Mouse (Mus musculus) kidney, postnatal 0 days (tissue): ENCODE measurements around the gene Dolpp1. TPM values are rescaled to one million over a fixed set of nuclear protein-coding genes. Genes with fewer than 3 reads are reported as not detected.

Source experiments
- ATAC-seq: fragments of 200-750 bp; cut with Nextera tagmentation; replicated peaks from 2 replicates; pipeline ENCODE4 v1.8.0; 2017; ENCODE audit warnings: low read depth, moderate number of reproducible peaks, moderate TSS enrichment, moderate library complexity; ENCODE audit not compliant: low FRiP score
- DNase-seq: peaks from one replicate; pipeline ENCODE4 v3.0.0-alpha.2; 2016; ENCODE audit warnings: low spot score
- H3K27ac ChIP-seq: fragments of 300-500 bp; sonication (generic); 2 replicates; pipeline ENCODE4 v1.5.1; 2014; ENCODE audit warnings: mild to moderate bottlenecking
- H3K27me3 ChIP-seq: fragments of 300-500 bp; sonication (generic); 2 replicates; pipeline ENCODE4 v1.6.1; 2014; ENCODE audit warnings: low read length, mixed read lengths; ENCODE audit not compliant: insufficient read depth
- H3K36me3 ChIP-seq: fragments of 300-500 bp; sonication (generic); 2 replicates; pipeline ENCODE4 v1.6.1; 2014; ENCODE audit warnings: low read length, mixed read lengths; ENCODE audit not compliant: insufficient read depth
- H3K4me1 ChIP-seq: fragments of 300-500 bp; sonication (generic); replicated peaks from 2 replicates; pipeline ENCODE4 v1.6.1; 2014; ENCODE audit warnings: antibody characterized with exemption, low read length, mixed read lengths; ENCODE audit not compliant: insufficient read depth
- H3K4me2 ChIP-seq: fragments of 300-500 bp; sonication (generic); 2 replicates; pipeline ENCODE4 v1.6.1; 2014; ENCODE audit warnings: mild to moderate bottlenecking, low read length, moderate library complexity, mixed read lengths
- H3K4me3 ChIP-seq: fragments of 300-500 bp; sonication (generic); replicated peaks from 2 replicates; pipeline ENCODE4 v1.5.1; 2014; ENCODE audit warnings: low read depth, low read length
- H3K9ac ChIP-seq: fragments of 300-500 bp; sonication (generic); 2 replicates; pipeline ENCODE4 v1.6.1; 2014; ENCODE audit warnings: low read depth, low read length
- H3K9me3 ChIP-seq: fragments of 300-500 bp; sonication (generic); replicated peaks from 2 replicates; pipeline ENCODE4 v1.6.1; 2016; ENCODE audit warnings: low read length, inconsistent platforms, mixed read lengths
- CTCF ChIP-seq: IDR thresholded peaks from 2 replicates; pipeline ENCODE4 v1.5.1; 2016; ENCODE audit warnings: antibody characterized with exemption, low read depth, mild to moderate bottlenecking, moderate library complexity
- WGBS: fragments of 180-500 bp; shearing (Covaris S2); extraction: QIAGEN DNeasy Blood & Tissue Kit; methylation state at CpG from one replicate; pipeline ENCODE4 v1.1.7; 2014; 5-methylcytosine and 5-hydroxymethylcytosine counted together
- polyA plus RNA-seq: library from polyadenylated mRNA; unstranded; fragments of >200 nt; fragmentation: Nextera tagmentation; extraction: Ambion mirVana; gene quantifications from 2 replicates; pipeline ENCODE4 v1.2.1, GENCODE M21; 2015

Gene Dolpp1
- polyA plus RNA-seq, 1 experiment from 2014 or later = 23.4 TPM

DNA sequence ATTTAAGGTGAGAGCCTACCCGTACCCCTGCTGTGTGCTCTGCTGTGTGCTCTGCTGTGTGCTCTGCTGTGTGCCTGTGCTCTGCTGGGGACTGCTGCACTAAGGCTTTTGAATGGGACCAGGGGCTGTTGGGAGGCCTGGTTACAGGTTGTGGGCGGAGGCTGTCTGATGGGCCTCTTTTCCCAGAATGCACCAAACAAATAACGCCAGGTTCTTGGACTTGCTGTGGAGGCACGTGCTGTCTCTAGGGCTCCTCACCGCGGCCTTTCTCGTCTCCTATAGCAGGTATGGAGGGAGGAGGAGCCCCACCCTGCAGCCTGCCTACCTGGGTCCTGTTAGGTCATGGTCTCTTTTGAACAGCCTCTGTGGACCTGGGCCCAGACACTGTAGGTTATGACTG is 4.2 kb downstream of the Dolpp1 start:
- no peak for TF ChIP-seq CTCF
- DNase-seq = no peak
- no peaks in the 10 kb centered on the region for H3K9me3 ChIP-seq
- H3K4me3 ChIP-seq = no peak overlapping the region
- WGBS = 88% methylated on average over 7 of the region's 7 CpGs
- no peak for ATAC-seq
- no peaks in the 10 kb centered on the region for H3K27me3 ChIP-seq
- H3K27ac ChIP-seq = no peak overlapping the region
- peaks cover 31% of the 10 kb centered on the region for H3K36me3 ChIP-seq
- no peak overlapping the region for H3K4me2 ChIP-seq
- no peaks in the 10 kb centered on the region; the same call in 1 of the 2 replicates for H3K4me1 ChIP-seq
- no peak overlapping the region for H3K9ac ChIP-seq

DNA sequence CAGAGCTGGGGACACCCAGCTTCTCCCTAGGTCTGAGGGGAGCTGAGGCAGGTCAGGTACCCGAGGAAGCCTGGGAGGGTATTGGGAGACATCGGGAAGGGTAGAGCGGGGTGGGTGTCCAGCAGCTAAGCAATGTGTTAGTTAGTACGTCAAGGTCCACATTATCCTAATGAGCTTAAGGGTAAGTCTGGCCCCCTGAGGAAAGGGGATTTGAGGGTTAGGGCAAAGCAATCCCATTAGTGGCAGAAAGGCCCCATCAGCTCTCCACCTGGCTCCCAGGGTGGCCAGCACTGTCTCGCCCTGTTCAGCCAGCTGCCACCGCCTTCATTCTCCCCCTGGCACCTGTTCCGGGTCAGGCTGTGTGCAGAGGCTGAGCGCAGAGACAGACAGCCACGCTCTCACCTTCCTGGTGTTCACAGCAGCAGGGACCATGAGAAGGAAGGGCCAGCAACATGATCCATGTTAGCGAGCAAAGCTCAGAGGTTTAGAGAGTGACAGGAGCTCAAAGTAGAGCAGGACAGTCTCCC is 6.0 kb downstream of the Dolpp1 start:
- peaks cover 38% of the 10 kb centered on the region for H3K36me3 ChIP-seq
- TF ChIP-seq CTCF = no peak
- no peak for ATAC-seq

DNA sequence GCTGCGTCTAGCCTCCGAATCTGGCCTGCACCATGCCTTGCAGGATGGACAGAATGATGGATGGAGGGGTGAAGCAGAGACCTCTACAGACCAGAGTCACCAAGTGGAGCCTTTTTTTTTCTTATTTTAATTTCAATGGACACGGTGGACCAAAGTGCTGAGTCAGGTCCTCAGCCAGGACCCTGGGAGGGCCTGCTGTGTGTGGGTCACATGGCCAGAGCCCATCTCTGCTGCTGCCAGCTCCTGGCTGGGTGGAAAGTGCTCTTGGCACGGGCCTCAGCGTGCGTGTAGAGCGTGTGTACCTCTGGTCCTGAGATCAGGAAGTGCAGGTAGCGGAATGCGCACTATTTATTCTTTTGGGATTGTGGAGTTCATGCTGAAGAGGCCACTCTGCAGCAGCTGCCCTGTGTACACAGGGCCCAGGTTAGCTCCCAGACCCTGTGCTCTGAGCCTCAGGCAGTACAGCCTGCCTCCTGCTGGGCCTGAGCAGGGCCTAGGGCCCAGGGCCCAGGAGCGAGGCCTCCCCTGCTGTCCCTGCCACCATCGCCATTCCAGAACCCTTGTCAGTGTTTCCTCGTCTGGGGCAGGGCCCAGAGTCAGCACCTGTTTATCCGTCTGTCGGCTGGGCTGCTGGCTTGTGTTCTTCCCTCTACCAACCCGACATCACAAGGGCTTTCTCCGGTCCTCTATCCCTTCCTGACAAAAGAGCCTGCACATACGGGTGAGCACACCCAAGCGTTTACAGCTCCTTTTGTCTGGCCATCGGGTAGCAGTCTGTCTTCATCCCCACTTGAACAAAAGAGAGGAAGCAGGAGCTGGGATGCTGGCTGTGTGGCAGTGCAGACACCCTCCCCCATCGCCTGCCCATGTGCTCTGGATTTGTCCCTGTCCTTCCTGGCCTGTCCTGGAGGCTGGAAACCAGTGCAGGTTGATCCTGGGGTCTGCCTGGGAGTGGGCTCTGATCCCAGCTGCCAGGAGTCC is 7.4 kb downstream of the Dolpp1 start:
- Histone ChIP-seq H3K9me3 (no peaks in the 10 kb centered on the region), H3K4me2 (no peak overlapping the region), H3K27me3 (no peaks in the 10 kb centered on the region), H3K4me3 (no peak overlapping the region), H3K9ac (no peak overlapping the region), H3K27ac (no peak overlapping the region), H3K4me1 (no peaks in the 10 kb centered on the region), H3K36me3 (peaks cover 45% of the 10 kb centered on the region)
- DNase-seq (no peak), ATAC-seq (no peak)
- 56% methylated on average over 20 of the region's 20 CpGs for WGBS
- no peak for TF ChIP-seq CTCF

More for the DNA sequence above, 6.0 kb downstream of the Dolpp1 start:
- Histone ChIP-seq H3K4me3 (no peak overlapping the region), H3K4me1 (no peaks in the 10 kb centered on the region; the same call in 1 of the 2 replicates), H3K27me3 (no peaks in the 10 kb centered on the region), H3K9me3 (no peaks in the 10 kb centered on the region), H3K9ac (no peak overlapping the region), H3K27ac (no peak overlapping the region), H3K4me2 (no peak overlapping the region)
- 87% methylated on average over 10 of the region's 10 CpGs for WGBS
- no peak for DNase-seq

- Histone ChIP-seq H3K9me3 (no peaks in the 10 kb centered on the region), H3K4me2 (no peak overlapping the region), H3K4me1 (no peaks in the 10 kb centered on the region), H3K27ac (no peak overlapping the region), H3K9ac (no peak overlapping the region), H3K36me3 (peaks cover 54% of the 10 kb centered on the region), H3K27me3 (no peaks in the 10 kb centered on the region), H3K4me3 (no peak overlapping the region)
- WGBS = 92% methylated on average over 1 of the region's 1 CpGs
- ATAC-seq (no peak), DNase-seq (no peak)
- TF ChIP-seq CTCF = no peak
Measured at GRCm38 (mm10) chr2:30401581-30401980, 9.5 kb downstream of the Dolpp1 start.

- Histone ChIP-seq H3K36me3 (peaks cover 53% of the 10 kb centered on the region), H3K4me3 (no peak overlapping the region), H3K27me3 (no peaks in the 10 kb centered on the region), H3K9ac (no peak overlapping the region), H3K9me3 (no peaks in the 10 kb centered on the region), H3K4me2 (no peak overlapping the region), H3K4me1 (no peaks in the 10 kb centered on the region), H3K27ac (no peak overlapping the region)
- 94% methylated on average over 9 of the region's 9 CpGs for WGBS
- ATAC-seq (no peak), DNase-seq (no peak)
- no peak for TF ChIP-seq CTCF
Measured at GRCm38 (mm10) chr2:30402351-30402826, 10.3 kb downstream of the Dolpp1 start.

DNA sequence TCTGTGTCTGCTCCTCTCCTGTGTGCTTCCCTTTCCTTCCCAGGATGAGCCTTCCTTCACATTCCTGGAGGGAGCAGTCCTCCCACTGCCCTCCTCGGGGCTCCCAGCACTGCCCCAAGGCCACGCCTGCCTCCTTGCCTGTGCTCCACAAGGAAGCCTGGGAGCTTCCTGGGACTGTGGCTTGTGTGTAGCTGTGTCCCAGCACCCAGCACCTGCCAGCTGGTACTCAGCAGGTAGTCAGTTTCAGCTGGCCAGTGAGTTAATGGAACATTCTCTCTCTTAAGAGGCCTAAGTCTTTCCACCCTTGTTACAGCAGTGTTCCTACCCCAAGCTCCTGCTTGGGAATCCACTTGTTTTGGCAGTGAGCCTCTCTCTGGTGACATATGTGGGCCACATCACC is 10.8 kb downstream of the Dolpp1 start:
- no peak for DNase-seq
- Histone ChIP-seq H3K27ac (no peak overlapping the region), H3K36me3 (peaks cover 51% of the 10 kb centered on the region), H3K9ac (no peak overlapping the region), H3K9me3 (no peaks in the 10 kb centered on the region), H3K4me1 (no peaks in the 10 kb centered on the region), H3K27me3 (no peaks in the 10 kb centered on the region), H3K4me3 (no peak overlapping the region), H3K4me2 (no peak overlapping the region)
- TF ChIP-seq CTCF = no peak
- 58% methylated on average over 2 of the region's 2 CpGs for WGBS
- ATAC-seq = no peak
